Mouse (Mus musculus) ES-Bruce4 (cell line): ENCODE measurements around the gene Nrbp1.

Source experiments
- CTCF ChIP-seq: IDR thresholded peaks from one replicate; pipeline ENCODE4 v1.8.1; 2011; ENCODE audit warnings: low read depth, low read length
- POLR2A ChIP-seq: IDR thresholded peaks from one replicate; pipeline ENCODE4 v1.8.1; 2011; ENCODE audit warnings: low read length; ENCODE audit not compliant: insufficient read depth

DNA sequence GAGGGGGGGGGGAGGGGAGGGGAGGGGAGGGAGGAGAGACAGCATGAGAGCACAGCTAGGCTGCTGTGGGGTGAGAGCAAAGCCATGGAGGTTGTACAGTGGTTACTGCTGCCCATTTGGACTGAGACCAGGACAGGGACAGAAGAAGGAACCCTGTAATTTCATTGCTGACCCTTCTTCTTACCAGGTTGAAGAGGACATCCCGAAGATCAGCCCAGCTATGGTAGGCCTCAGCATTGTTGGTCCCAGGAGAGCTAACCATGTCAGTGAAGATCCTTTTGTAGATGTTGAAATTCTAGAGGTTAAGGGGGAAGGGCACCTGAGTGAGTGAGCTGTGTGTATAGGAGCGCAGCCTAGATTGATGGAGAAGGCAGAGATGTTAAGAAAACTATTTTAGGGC is 14.7 kb downstream of the Nrbp1 start:
- TF ChIP-seq POLR2A, result no peak
- no peak for TF ChIP-seq CTCF
